Mouse (Mus musculus) brain, embryonic 14.5 days (tissue): Measurements from ENCODE around the gene Hivep1.

Experiments
- CTCF ChIP-seq: fragments of 200-500 bp; IDR thresholded peaks from 2 replicates; pipeline ENCODE4 v1.5.1; 2012; ENCODE audit warnings: inconsistent platforms, mild to moderate bottlenecking, moderate library complexity, borderline replicate concordance; ENCODE audit not compliant: insufficient read depth, insufficient read length; ENCODE audit errors: extremely low read depth
- POLR2A ChIP-seq: fragments of 200-500 bp; IDR thresholded peaks from 2 replicates; pipeline ENCODE4 v1.6.1; 2012; ENCODE audit warnings: mild to moderate bottlenecking, inconsistent platforms, borderline replicate concordance; ENCODE audit not compliant: poor library complexity, insufficient read depth, insufficient read length, severe bottlenecking; ENCODE audit errors: extremely low read depth

- no peak for TF ChIP-seq POLR2A
- no peak for TF ChIP-seq CTCF
Measured at GRCm38 (mm10) chr13:42053656-42054055, 1.8 kb downstream of the Hivep1 start.
